Mouse (Mus musculus): ENCODE data around the gene Nudt13.

Gene Nudt13

GRCm38 (mm10) chr14:20340866-20341265, 46.4 kb downstream of the Nudt13 start:
- DNase-seq, result no peak

DNA sequence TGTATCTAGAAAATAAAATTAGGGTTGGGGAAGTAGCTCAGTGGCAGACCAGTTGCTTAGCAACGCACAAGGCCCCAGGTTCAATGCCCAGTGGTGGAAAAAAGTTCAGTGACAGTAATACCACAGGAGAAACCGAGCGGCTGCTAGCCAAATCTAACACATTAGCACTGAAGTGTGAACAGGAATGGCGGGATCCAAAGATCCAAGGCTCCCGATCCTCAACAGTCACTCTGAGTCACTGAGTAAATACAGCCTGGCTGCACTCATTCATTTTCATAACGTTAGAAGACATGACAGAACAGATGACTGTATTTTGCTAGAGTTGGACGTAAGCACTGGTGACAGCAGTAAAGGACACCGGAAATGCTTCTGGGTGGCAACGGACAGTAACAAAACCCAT, 51.4 kb downstream of the Nudt13 start:
- no peak for DNase-seq

DNA sequence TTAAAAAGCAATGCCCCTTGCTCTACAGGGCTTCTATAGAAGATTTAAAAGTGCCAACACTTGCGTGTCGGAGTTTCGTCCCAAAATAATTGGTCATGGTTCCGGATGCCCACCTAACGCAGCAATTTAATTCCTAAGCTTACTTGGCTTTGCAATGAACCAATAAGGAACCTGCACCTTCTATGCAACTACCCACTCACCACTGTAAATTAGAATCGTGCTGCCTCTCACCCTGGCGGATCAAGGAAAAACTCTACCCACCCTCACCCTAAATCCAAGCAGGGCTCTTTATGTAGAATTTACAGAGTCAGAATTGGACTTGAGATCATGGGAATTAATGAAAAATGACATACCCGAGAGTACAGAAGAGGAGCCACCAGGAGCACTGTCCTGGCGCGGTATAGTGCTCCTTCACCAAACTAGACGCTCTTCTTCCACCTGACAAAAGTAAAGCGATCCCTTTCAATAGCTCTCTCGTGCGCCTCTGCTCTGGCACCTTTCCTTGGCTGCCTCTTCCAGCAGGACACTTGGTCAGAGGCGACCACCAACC, 53.0 kb downstream of the Nudt13 start:
- DNase-seq, result no peak

DNA sequence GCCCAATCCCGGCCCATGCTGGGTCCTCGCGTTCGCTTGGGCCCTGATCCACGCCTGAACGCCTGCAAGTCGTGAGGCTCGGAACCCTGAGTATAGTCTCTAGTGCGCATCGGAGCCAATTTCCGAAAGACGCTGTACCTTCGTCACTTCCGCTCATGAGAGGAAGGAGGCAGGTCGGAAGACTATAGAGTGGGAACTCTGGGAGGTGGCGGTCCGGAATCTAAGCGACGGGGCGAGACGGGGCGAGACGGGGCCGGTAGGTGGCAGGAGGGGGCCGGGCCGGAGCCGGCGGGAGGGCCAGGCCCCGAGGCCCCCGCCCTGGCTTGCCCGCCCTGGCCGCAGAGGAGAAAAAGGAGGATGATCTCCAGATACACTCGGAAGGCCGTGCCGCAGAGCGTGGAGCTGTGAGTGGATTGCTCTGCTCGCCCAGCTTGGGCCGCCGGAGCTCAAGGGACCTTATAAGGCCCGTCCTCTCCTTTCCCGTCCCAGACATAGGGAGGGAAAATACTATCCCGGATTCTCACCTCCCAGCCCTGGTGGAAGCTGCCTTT, 53.6 kb downstream of the Nudt13 start, which contains the start of the genes Ecd and Fam149b:
Gene Ecd (minus strand): TSS at position 131 of the 551 bp plus-strand sequence.
Gene Fam149b (plus strand): TSS at position 172 of the 551 bp plus-strand sequence.
- DNase-seq, result peak; percentile 86 to 96

- DNase-seq, result no peak
These were observed 68.7 kb downstream of the Nudt13 start for GRCm38 (mm10) chr14:20363230-20363629.

All from cerebellum, postnatal 36 days (tissue).